Mouse (Mus musculus): ENCODE measurements around the gene Tlnrd1.

The Tlnrd1 gene

GRCm38 (mm10) chr7:83840076-83840475, 44.0 kb downstream of the Tlnrd1 start:
- DNase-seq = no peak

- no peak for DNase-seq
These were observed 45.4 kb downstream of the Tlnrd1 start for GRCm38 (mm10) chr7:83838525-83839224.
